Mouse (Mus musculus) cerebellum, adult 8-10 months (tissue): ENCODE data around the gene Nit1.

Source experiments
- DNase-seq: peaks from one replicate; pipeline ENCODE4 v3.0.0; 2022

The Nit1 gene

DNA sequence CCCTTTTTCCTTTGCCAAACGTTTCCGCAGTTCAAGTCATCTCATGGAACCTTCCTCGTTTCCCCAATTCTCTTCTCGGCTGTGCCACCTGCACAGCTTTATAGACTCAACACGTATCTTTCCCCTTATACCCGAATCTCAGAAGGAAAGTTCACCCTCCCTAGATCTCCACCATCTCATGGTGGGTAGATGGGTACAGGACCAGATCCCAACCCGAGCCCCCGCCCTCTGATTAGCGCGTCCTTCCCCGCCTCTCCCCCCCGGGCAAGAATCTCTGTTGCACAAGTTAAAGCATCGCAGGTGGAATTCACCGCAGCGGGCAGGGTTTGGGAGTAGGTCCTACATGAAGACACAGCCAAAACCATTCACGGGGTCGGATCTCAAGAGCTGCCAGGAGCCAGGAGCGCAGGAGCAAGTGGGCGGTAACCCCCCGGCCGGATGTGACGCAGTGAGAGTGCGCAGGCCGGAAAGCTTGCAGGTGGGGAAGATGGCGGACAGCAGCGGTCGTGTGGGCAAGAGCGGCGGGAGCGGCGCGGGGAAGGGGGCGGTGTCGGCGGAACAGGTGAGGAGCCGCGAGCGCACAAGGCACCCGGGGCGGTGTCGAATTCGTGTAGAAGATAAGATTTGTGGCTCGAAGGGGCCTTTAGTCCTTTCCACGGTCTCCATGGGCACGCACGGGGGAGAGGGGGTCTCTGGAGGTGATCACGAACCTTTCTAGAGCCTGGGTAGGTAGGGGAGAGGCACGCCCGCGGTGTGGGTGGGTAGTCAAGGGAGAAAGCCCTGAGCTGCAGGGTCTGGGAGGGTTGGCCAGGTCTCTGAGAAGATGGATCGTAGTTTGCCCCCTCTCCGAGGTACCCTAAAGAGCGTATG is at the start of gene Nit1, which contains the start of gene Pfdn2:
Nit1 (minus strand) TSS at position 422 of the 870 bp plus-strand sequence.
Pfdn2 (plus strand) TSS at position 446 of the 870 bp plus-strand sequence.
- peak; percentile 84 for DNase-seq

DNA sequence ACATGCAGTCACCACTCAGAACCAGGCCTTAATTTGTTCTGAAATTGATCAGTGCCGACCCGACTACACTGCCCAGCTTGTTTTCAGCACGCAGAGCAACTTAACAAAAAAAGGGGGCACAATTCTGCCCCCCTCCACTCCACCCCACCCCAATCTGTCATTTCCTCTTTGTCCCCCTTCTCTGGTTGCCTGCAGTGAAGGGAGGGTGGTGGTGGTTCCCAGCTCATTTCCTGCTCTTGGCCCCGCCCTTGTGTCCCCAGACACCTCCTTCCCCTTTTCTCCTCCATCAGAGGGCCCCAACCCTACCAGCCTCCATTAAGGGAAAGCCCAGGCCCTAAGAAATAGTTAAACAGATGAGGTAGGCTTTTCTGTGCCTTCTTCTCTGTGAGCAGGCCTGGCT is 44.7 kb upstream of the Nit1 start:
- no peak for DNase-seq

DNA sequence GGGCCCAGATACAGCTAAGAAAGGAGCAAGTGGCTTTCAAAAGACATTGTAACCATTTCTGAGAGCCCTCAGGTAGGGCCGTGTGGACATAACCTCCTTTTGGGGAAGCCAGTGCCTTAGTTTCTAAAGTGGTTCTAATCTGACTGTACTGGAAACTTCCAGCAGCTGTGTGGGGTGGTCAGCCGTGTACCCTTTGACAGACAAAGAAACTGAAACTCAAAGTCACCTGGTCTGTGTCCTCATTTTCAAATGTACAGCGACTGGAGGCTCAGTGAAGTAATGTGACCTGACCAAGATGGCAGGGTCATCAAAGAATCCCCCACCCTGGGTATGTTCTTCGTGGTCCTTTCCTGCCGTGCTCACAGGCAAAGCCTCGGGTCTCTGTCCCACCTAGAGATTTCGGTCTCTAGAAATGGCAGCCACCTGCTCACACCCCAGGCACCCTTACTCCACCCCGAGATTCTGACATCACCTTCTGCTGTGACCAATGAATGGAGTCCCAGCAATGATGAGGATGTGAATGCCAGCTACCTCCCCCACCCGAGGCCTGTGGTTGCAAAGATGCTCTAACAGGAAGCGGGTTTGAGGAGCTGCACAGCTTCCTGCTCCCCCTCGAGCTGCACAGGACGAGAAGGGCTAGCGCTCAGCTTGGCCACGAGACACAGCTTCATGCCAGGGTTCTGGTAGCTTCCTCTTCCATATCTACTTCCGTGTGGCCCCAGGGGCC is 43.1 kb upstream of the Nit1 start, which contains the start of gene Arhgap30:
Arhgap30 (plus strand) TSS at position 579 of the 727 bp plus-strand sequence.
- DNase-seq: no peak

DNA sequence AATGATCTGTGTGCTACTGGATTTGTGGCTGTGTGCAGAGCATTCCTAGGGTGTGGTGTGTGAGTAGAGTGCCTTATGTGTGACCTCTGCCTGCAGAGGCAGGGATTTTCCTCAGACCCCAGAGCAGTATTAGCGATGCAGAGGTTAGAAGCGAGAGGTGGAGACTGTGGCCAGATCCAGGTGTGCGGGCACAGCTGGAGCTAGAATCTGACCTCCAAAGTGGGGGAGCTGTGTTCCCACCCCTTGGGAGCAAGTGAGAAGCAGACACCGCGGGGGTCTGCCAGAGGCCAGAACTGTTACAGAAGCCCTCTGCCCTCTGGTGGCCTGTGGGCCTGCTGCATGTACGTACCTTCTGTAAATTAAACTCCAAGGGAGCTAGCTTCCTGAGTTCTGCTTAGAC is 41.7 kb upstream of the Nit1 start:
- DNase-seq: no peak

DNA sequence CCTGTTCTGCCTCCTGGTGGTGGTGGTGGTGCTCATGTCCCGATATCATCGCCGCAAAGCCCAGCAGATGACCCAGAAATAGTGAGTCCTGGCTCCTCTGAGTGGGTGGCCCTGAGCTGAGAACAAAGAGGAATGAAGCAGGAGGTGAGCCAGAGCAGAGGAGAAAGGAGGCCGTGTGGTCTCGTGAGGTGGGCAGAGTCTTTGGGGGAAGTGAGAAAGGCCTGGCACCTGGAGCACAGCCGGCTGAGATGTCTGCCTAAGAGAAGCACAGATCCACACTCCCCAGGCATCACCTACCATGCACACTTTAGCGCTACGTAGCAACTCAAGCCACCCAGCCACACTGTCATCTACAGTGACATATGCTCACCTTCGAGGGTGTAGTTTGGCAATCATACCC is 39.7 kb upstream of the Nit1 start:
- DNase-seq: no peak

DNA sequence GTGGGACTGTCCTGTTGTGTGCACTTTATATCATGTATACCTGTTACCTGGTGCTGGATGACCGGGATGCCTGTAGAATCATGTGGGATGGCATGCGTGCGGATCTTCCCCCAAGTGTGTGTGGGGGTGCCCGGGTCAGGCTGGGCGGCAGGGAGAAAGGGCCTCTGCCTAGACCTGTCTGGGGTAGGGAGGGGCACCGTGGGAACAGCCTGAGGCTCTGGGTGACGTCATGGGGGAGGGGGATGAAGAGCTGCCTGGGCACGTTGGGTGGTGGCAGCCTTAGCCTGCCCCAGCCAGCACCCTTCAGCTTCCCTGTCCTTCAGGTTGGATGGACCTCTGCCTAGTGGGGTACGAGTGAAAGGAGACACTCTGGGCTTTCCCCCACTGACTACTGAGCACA is 38.9 kb upstream of the Nit1 start:
- DNase-seq: no peak

DNA sequence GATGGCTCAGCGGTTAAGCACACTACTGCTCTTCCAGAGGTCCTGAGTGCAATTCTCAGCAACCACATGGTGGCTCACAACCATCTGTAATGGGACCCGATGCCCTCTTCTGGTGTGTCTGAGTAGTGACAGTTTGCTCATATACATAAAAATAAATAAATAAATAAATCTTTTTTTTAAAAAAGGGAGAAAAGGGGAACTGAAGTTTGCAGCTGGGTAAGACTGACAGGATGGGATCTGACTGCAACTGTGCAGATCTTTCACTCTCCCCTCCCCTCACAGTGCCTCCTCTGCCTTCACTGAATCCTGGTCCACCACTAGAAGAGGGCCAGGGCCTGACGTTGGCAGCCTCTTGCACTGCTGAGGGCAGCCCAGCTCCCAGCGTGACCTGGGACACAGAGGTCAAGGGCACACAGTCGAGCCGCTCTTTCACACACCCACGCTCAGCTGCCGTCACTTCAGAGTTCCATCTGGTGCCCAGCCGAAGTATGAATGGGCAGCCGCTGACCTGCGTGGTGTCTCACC is 36.7 kb upstream of the Nit1 start:
- DNase-seq: no peak

DNA sequence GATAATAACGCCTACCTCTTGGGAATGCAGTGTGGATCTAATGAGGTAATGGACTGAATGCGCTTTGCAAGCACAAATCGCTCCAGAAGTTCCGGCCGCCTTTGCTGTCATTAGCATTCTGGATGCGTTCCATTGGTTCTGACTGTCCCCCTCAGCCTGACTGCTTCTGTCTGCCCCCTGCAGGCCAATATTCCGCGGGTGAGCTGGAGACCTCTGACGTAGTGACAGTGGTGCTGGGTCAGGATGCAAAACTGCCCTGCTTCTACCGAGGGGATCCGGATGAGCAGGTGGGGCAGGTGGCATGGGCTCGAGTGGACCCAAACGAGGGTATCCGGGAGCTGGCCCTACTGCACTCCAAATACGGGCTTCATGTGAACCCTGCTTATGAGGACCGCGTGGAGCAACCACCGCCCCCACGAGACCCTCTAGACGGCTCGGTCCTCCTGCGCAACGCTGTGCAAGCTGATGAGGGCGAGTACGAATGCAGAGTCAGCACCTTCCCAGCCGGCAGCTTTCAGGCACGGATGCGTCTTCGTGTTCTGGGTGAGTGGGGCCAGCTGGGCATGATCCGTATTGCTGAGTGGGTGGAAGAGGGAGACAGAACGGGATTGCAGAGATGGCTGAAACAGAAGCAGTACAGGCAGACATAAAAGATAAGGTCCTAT is 34.6 kb upstream of the Nit1 start:
- DNase-seq: peak; percentile 85

DNA sequence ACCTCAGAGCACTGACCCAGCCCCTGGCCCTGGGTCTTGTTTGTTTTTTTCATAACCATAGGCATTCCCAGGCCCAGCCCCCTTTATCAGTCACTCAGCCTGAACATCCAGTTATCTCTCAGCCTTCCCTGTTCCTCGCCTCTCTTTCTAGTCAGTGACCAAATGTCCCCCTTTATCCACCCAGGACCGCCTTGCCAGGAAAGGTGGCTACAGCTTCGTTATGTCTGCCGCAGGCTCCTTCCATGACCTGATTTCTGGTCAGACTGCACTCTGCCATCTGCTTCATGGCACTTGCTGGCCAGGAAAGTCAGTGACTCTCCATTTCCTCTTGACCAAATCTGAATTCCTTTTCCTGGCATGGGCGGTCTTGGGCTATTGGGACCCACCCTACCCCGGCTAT is 32.9 kb upstream of the Nit1 start:
- peak; percentile 45 for DNase-seq

DNA sequence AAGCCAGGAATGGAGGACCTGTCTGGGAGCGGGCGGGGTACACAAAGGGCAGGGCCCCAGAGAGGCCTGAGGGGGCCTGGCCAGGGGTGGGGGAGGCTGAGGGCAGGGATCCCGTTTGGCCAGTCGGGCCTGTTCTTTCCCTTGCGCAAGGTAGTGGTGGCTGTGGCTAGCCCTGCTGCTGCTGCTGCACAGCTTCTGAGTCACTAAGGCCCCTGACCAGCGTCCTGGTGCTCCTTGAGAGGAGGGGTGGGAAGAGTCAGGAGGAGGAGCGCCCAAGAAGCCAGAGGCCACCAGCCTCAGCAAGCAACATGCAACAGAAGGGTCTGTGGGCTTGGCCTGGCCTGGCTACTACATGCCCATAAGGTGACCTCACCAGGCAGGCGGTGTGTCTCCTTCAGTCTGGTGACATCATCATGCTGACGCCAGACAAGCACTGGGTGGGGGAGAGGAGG is 30.2 kb upstream of the Nit1 start:
- no peak for DNase-seq

DNA sequence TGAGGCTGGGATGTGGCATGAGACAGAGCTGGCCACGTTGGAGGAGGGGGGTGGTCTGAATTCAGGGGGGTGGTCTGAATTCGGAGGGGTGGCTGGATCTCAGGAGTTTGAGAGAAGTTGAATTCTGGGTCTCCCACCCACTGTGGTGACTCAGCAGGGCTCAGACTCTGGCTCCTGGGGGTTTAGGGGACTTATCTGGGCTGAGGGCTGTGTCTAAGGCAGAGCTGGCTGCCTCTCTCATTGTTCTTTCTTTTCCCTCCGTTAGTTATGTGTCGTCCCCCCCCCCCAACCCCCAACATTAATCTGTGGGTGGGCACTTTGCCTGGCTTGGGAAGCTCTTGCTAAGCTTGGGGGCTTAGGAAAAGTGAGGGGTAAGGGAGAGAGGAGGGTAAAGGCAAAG is 28.5 kb upstream of the Nit1 start:
- no peak for DNase-seq

DNA sequence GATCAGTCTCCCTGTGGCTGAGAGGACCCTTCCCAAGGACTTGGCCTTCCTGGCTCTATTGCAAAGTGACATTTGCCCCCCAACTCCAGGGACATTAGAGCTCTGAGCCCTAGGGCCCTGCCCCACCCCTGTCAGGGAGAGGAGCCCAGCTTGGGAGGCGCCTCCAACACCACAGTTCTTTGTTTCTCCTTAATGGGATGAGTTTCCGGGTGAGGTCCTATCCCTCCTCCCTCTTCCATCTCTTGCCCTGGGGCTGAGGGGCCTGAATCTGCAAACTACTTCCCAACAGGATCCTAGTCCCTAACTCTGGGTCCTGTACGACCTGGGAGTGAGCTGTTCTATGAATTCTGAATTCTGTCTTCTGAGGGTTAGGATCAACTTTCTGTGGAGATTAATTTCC is 27.4 kb upstream of the Nit1 start:
- no peak for DNase-seq

DNA sequence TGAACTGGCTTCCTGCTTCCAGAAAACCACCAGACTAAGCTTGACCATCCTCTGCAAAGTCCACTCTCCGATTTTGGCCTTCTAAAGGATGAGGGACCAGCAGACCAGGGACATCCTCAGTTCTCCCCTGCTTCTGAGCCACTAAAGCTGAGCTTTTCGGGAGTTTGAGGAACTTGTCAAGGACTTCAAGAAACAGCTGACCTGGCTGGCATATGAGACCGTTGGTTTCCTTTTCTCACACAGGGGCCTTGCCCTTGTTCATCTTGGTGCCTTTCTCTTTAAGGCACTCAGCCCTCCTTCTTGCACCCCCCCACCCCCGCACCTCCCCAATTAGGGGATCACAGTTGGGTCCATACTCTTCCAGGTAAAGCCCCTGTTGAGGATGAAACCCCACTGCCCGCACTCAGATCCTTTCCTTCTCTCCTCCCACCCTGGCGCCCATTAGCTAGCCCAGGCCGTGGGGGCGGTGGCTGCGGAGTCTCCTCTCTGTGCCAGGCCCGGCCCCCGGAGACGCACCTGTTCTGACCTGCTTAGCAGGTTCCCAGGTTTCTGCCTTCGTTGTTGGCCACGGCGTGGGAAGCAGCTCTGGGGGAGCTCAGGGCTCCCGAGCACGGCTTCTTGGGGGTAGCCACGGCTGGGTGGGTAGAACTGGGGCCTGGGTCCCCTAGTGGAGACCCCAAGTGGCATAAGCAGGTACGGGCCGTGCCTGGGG is 24.6 kb upstream of the Nit1 start, which contains the start of gene Nectin4:
Nectin4 (plus strand) TSS at position 255 of the 712 bp plus-strand sequence.
- no peak for DNase-seq

DNA sequence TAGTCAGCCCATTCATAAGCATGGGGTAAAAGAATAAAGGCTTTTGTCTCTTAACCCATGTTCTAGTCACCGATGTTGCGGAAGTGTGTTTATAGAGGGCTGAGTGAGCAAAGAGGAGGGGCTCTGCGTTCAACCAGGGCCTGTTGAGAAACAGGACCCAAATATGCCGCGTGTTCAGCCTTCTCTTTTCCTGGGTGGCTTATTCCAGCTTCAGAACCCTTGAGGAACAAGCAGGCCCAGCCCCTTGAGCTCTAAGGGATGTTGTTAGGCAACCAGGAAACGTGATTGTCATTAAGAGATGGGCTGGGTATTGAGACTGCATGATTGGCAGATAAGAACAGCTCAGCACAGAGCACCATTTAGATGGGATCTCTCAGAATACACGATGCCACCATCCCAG is 20.5 kb upstream of the Nit1 start:
- no peak for DNase-seq

DNA sequence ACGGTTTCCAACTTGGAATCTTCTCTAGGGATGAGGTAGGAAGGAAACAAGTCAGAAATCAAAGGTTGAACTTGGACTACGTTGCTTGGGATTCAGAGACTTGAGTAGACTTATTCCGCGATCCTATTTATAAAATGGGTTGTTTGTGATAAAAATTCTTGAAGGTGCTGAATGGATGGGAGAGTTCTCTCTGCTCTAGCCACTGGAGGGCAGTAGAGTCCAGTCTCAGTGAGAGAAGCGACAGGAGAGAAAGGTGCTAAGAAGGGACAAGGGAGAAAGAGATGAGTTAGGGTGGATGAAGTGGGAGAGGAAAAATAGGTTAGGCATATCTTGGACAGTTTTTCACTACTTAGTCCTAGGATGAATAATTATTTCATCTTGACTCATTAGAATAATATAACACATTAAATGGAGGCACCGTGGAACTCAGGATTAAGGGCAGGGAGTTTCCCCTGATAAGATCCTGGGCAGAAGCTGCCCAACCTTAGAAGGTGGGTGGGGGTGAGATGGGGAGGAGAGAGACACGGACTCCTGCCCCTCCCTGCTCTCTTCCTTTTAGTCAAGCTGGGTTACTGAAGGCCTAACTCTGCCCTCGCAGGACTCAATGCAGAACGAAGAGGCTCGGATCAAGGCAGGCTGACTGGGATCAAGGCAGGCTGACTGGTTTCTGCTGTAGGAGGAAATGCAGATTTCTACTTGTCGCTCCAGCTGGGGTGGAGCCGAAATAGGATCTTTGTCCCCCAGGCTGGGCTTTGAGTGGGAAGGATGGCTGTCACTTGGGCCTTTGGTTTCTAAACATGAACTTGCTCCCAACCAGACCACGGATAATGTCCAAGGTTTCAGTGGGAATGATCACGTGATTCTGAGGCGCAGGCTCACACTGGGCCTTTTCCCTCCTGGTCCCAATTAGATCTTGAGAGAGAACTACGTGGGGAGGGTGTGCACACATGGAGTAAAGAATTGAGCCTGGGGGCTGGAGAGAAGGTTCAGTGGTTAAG is 16.0 kb upstream of the Nit1 start:
- peak; percentile 76 for DNase-seq

DNA sequence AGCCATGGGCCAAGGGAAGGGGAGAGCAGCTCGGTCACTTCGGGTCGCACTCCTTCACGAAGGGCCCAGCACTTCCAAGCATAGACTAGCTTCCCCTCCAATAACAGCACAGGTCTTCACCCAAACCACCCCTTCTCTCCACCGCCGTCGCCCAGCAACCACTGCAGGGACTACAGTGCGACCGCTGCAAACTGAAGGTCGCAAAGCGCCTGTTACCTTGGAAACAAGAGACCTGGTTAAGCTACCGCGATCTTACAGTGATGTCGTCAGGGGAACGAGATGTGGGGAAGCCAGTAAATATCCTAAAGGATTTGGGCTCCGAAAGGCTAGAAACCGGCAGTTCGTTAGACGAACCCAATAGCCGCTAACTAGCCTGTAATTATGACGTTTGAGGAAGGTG is 15.2 kb upstream of the Nit1 start, which contains the start of gene Klhdc9:
Klhdc9 (minus strand) TSS at position 143 of the 400 bp plus-strand sequence.
- peak; percentile 83 for DNase-seq

DNA sequence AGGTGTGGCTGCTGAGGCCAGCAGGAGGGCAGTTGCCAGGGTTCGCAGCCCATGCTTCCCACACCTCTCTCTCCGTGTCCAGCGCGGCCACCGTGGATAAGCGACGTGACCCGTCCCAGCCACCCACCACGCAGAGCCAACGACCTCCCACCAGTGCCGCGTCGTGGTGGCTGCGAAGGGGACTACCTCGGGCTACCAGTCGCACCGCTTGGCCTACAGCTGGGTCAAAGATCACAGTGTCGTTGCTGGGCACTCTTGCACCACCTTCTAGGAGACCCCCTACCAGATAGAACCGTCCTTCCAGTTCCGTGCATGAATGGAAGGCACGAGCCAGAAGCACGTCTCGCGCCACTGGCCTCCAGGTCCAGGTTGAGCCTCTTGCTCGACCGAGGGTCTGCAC is 14.8 kb upstream of the Nit1 start:
- peak; percentile 41 for DNase-seq

DNA sequence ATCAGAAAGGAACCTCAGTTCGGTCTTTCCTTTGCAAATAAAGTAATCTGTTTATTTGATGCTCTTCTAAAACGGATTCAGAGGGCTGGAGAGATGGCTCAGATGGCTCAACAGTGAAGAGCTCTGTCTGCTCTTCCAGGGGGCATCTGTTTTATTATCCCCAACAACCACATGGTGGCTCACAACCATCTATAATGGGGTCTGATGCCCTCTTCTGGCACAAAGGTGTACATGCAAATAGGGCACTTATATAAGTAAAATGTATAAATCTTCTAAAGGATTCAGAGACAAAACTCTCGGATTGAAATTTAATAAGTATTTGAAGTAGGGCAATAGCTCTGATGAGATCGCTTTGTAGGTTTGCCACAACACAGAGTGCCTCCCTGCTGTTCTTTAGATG is 13.0 kb upstream of the Nit1 start:
- peak; percentile 34 for DNase-seq

DNA sequence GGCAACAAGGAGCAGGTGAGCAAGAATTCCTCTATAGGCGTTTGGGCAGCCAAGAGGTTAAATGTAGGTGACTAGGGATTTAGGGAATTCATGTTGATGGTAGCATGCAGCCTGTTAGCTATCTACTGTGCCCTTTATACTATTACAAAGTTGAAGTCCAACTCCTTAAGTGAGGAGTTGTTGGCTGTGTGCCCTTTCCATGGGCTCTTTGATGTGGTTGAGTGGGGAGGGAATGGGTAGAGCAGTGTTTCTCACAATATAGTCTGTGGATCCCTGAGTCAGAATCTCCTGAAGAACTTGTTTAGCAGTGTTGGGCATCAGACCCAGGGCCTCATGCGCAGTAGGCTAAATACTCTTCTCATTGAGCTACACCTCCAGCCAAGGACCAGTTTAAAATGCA is 11.4 kb upstream of the Nit1 start:
- DNase-seq: no peak

DNA sequence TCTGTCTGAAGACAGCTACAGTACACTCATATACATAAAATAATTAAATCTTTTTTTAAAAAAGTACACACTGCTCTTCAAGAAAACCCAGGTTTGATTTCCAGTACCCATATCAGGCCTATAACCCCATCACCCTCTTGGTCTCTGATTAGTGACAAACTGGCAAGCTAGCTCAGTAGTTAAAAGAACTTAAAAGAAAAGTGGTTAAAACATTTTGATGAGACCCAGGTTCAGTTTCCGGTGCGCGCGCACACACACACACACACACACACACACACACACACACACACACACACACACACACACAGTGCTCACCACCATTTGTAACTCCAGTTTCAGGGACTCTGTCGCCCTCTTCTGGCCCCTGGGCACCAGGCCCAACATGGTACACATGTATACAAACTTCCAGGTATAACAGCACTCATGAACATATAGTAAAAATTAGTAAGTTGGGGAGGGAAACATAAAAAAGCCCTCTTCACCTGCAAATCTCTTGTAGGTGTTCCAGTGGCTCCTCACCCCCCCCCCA is 10.4 kb upstream of the Nit1 start:
- DNase-seq: no peak

DNA sequence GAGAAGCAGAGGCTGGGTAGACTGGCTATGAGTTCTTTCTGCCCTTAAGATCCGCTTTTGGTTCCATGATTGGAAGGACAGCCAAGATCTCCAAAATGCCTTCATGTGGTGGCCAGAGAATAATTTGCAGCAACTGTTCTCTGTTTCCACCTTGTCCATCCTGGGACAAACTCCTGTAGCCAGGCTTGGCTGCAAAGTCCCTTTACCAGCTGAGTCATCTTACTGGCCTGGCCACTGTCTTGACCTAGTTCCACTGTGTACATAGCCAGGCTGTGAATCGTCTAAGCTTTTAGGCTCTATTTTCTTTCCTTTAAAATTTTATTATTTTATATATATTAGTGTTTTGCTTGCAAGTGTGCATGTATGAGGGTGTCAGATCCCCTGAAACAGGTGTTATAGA is 3.8 kb upstream of the Nit1 start:
- DNase-seq: no peak
